Mouse (Mus musculus): ENCODE results near the gene Ttc39d. TPM values are rescaled to one million over a fixed set of nuclear protein-coding genes. Genes with fewer than 3 reads are reported as not detected.
"Not testable (repeated sequence)": the region's sequence is repeated elsewhere in the genome, so short reads cannot be mapped to it uniquely, and the experiment has no call there.

Ttc39d gene
- total and polyA plus RNA-seq, 2 experiments from 2014 or later: 0.08 TPM; not detected in 1

DNA sequence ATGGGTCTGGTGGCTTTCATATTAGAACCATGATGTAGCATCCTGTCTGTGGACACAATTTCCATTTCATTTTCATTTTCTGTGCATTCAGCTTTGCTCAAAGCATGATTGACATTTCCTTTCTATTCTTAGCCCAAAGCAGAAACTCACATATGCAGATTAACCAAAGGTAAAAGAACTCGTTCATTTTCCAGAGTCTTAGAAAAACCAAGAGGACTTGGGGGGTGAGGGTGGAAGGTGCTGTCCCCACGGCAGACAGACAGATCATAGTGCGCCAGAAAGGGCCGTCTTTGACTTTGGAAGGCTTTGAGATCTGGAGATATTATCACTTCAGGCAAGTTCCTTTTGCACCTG is 31.9 kb upstream of the Ttc39d start:
- Histone ChIP-seq H3K36me3 (replicated peaks; ENCODE audit: control insufficient read depth, insufficient read depth, low read length) (no peaks in the 10 kb centered on the region), H3K4me3 (ENCODE audit: low read depth, low read length) (no peak overlapping the region), H3K4me1 (ENCODE audit: control insufficient read depth, insufficient read depth) (no peaks in the 10 kb centered on the region), H3K4me2 (ENCODE audit: low read depth, low read length) (no peak overlapping the region), H3K27me3 (ENCODE audit: control insufficient read depth, insufficient read depth, low read length) (no peaks in the 10 kb centered on the region), H3K9me3 (replicated peaks; ENCODE audit: control insufficient read depth, low read length) (no peaks in the 10 kb centered on the region), H3K9ac (replicated peaks; ENCODE audit: low read depth, low read length) (no peak overlapping the region), H3K27ac (ENCODE audit: low read depth) (no peak overlapping the region)
- 76% methylated on average over 4 of the region's 4 CpGs for WGBS
- no peak for TF ChIP-seq CTCF (IDR thresholded peaks at IDR 0.05; ENCODE audit: low read depth)
- no peak for TF ChIP-seq EP300 (IDR thresholded peaks at IDR 0.05; ENCODE audit: low read depth)
- DNase-seq (ENCODE audit: low spot score) (no peak), ATAC-seq (ENCODE audit: insufficient read depth, low read depth) (no peak)

DNA sequence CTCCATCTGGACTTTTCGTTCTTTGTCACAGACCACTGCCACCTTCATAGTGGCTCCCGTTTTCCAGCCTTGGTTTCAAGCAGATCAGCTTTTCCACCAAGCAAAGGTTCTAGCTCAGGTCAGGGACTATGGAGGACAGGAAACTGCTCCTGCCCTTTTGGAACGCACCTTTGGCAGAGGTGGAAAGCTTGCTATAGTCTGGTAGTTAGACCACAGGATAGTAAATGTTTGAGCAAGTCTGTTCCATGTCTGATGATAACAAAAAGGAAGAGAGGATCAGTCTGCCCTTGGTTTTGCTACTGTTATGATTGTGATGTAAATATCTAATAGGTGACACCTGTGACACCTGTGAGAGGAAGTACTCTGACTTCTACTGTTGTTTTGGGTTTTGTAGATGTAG is 31.3 kb upstream of the Ttc39d start:
- H3K27ac ChIP-seq (ENCODE audit: low read depth): no peak overlapping the region

DNA sequence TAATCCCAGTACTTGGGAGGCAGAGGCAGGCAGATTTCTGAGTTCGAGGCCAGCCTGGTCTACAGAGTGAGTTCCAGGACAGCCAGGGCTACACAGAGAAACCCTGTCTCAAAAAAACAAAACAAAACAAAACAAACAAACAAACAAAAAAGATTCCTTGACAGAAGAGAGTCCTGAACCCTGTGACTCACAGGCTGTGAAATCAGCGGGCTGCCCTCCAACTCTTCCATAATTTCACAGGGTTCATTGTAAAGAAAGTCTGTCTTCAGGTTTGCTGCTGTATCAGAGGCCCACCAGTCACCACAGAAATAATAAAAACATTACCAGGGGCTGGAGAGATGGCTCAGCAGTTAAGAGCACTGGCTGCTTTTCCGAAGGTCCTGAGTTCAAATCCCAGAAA is 28.4 kb upstream of the Ttc39d start:
- H3K4me2 ChIP-seq (ENCODE audit: low read depth, low read length); H3K36me3 ChIP-seq (replicated peaks; ENCODE audit: control insufficient read depth, insufficient read depth, low read length); H3K9me3 ChIP-seq (replicated peaks; ENCODE audit: control insufficient read depth, low read length); ATAC-seq (ENCODE audit: insufficient read depth, low read depth); H3K9ac ChIP-seq (replicated peaks; ENCODE audit: low read depth, low read length); H3K27me3 ChIP-seq (ENCODE audit: control insufficient read depth, insufficient read depth, low read length); DNase-seq (ENCODE audit: low spot score); H3K4me3 ChIP-seq (ENCODE audit: low read depth, low read length); H3K4me1 ChIP-seq (ENCODE audit: control insufficient read depth, insufficient read depth); H3K27ac ChIP-seq (ENCODE audit: low read depth): not testable (repeated sequence)
- WGBS: 93% methylated on average over 3 of the region's 3 CpGs

More for the DNA sequence above, 31.3 kb upstream of the Ttc39d start:
- DNase-seq (ENCODE audit: low spot score): no peak
- ATAC-seq (ENCODE audit: insufficient read depth, low read depth): no peak
- no peaks in the 10 kb centered on the region for H3K36me3 ChIP-seq (replicated peaks; ENCODE audit: control insufficient read depth, insufficient read depth, low read length)
- H3K4me3 ChIP-seq (ENCODE audit: low read depth, low read length): no peak overlapping the region
- no peaks in the 10 kb centered on the region for H3K9me3 ChIP-seq (replicated peaks; ENCODE audit: control insufficient read depth, low read length)
- H3K4me2 ChIP-seq (ENCODE audit: low read depth, low read length): no peak overlapping the region
- no peaks in the 10 kb centered on the region for H3K27me3 ChIP-seq (ENCODE audit: control insufficient read depth, insufficient read depth, low read length)
- WGBS: 88% methylated on average over 3 of the region's 3 CpGs
- TF ChIP-seq EP300 (IDR thresholded peaks at IDR 0.05; ENCODE audit: low read depth) (no peak), CTCF (IDR thresholded peaks at IDR 0.05; ENCODE audit: low read depth) (no peak)
- no peak overlapping the region for H3K9ac ChIP-seq (replicated peaks; ENCODE audit: low read depth, low read length)
- no peaks in the 10 kb centered on the region for H3K4me1 ChIP-seq (ENCODE audit: control insufficient read depth, insufficient read depth)

DNA sequence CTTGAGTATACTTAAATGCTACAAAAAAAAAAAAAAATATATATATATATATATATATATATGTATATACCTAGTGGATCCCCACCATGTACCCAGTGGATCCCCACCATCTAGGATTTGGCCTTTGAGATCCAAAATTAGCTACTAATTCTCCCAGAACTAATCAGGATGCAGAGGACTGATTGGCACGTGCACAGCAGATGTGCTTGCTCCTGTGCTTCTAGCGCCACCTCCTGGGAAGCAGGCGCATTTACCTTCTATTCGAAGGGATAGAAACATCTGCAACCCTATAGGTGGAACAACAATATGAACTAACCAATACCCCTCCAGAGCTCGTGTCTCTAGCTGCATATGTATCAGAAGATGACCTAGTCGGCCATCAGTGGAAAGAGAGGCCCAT is 27.3 kb upstream of the Ttc39d start:
- H3K9me3 ChIP-seq (replicated peaks; ENCODE audit: control insufficient read depth, low read length): no peaks in the 10 kb centered on the region
- no peak overlapping the region for H3K4me2 ChIP-seq (ENCODE audit: low read depth, low read length)
- H3K4me3 ChIP-seq (ENCODE audit: low read depth, low read length): no peak overlapping the region
- H3K27ac ChIP-seq (ENCODE audit: low read depth): no peak overlapping the region
- H3K36me3 ChIP-seq (replicated peaks; ENCODE audit: control insufficient read depth, insufficient read depth, low read length): no peaks in the 10 kb centered on the region
- TF ChIP-seq EP300 (IDR thresholded peaks at IDR 0.05; ENCODE audit: low read depth): no peak
- TF ChIP-seq CTCF (IDR thresholded peaks at IDR 0.05; ENCODE audit: low read depth): peak; percentile 98
- ATAC-seq (ENCODE audit: insufficient read depth, low read depth) (peak; percentile 83), DNase-seq (ENCODE audit: low spot score) (peak; percentile 89)
- 0% methylated on average over 6 of the region's 6 CpGs for WGBS
- H3K27me3 ChIP-seq (ENCODE audit: control insufficient read depth, insufficient read depth, low read length): no peaks in the 10 kb centered on the region
- H3K9ac ChIP-seq (replicated peaks; ENCODE audit: low read depth, low read length): no peak overlapping the region
- no peaks in the 10 kb centered on the region for H3K4me1 ChIP-seq (ENCODE audit: control insufficient read depth, insufficient read depth)

DNA sequence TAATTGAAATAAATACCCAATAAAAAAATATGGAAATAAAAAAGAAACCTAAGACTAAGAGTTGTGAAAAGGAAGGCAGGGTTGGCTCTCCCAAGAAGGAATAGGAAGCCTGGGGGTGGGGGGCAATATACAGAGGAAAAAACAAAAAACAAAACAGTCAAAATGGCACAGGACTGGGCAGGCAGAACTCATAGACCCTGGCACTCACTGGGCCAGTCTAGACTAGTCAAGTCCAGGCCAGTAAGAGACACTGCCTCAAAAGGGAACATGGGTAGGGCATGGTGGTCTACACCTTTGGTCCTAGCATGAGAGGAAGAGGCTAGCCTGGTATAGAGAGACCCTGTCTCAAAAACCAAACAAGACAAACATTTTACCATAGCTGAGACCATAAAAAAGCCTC is 26.8 kb upstream of the Ttc39d start:
- Histone ChIP-seq H3K4me1 (ENCODE audit: control insufficient read depth, insufficient read depth) (no peaks in the 10 kb centered on the region), H3K27me3 (ENCODE audit: control insufficient read depth, insufficient read depth, low read length) (no peaks in the 10 kb centered on the region), H3K27ac (ENCODE audit: low read depth) (no peak overlapping the region), H3K9ac (replicated peaks; ENCODE audit: low read depth, low read length) (no peak overlapping the region), H3K4me3 (ENCODE audit: low read depth, low read length) (no peak overlapping the region), H3K36me3 (replicated peaks; ENCODE audit: control insufficient read depth, insufficient read depth, low read length) (no peaks in the 10 kb centered on the region), H3K9me3 (replicated peaks; ENCODE audit: control insufficient read depth, low read length) (no peaks in the 10 kb centered on the region), H3K4me2 (ENCODE audit: low read depth, low read length) (no peak overlapping the region)
- no peak for ATAC-seq (ENCODE audit: insufficient read depth, low read depth)
- no peak for DNase-seq (ENCODE audit: low spot score)
- no peak for TF ChIP-seq CTCF (IDR thresholded peaks at IDR 0.05; ENCODE audit: low read depth)
- no peak for TF ChIP-seq EP300 (IDR thresholded peaks at IDR 0.05; ENCODE audit: low read depth)

DNA sequence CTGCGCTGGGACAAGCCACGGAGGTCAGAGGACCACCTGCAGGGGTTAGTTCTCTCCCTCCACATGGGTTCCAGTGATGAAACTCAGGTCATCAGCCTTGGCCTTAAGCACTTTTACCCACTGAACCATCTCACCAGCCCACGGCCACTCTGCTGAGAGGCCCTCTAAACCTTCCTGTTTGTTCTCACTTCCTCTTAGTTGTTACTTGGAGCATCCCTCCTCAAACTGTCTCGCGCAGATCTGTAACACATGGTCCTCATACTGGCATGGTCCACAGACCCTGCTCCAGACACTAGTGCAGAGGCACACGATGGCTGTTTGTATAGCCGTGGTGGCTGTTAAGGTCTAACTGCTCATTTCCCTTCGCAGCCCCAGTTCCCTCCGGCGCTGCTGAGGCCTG is 23.6 kb upstream of the Ttc39d start:
- no peak for ATAC-seq (ENCODE audit: insufficient read depth, low read depth)
- no peaks in the 10 kb centered on the region for H3K4me1 ChIP-seq (ENCODE audit: control insufficient read depth, insufficient read depth)
- WGBS: 86% methylated on average over 10 of the region's 10 CpGs
- H3K27me3 ChIP-seq (ENCODE audit: control insufficient read depth, insufficient read depth, low read length): no peaks in the 10 kb centered on the region
- no peak overlapping the region for H3K27ac ChIP-seq (ENCODE audit: low read depth)
- no peaks in the 10 kb centered on the region for H3K36me3 ChIP-seq (replicated peaks; ENCODE audit: control insufficient read depth, insufficient read depth, low read length)
- H3K4me3 ChIP-seq (ENCODE audit: low read depth, low read length): no peak overlapping the region
- TF ChIP-seq CTCF (IDR thresholded peaks at IDR 0.05; ENCODE audit: low read depth): no peak
- H3K4me2 ChIP-seq (ENCODE audit: low read depth, low read length): no peak overlapping the region
- no peak overlapping the region for H3K9ac ChIP-seq (replicated peaks; ENCODE audit: low read depth, low read length)
- no peak for DNase-seq (ENCODE audit: low spot score)
- H3K9me3 ChIP-seq (replicated peaks; ENCODE audit: control insufficient read depth, low read length): no peaks in the 10 kb centered on the region
